Mouse (Mus musculus) neutrophil, adult 59 days (primary cell): ENCODE data around the gene Magoh. TPM values are rescaled to one million over a fixed set of nuclear protein-coding genes. Genes with fewer than 3 reads are reported as not detected.

ENCODE experiments used
- total RNA-seq, 2 experiments: library from RNA; stranded (reverse); gene quantifications; 1 replicate in 1 of 2; 2 replicates in 1 of 2; pipeline ENCODE4 v1.2.4; 2023

Magoh gene
- total RNA-seq: 10 to 100 TPM; 78.1 to 85.6 TPM

GRCm38 (mm10) chr4:107879254-107880050 is at the start of gene Magoh:
Gene Magoh, plus strand, starts transcription at chr4:107879755.

GRCm38 (mm10) chr4:107889731-107890432 is 10.3 kb downstream of the Magoh start, which contains the start of gene 0610037L13Rik:
Gene 0610037L13Rik, plus strand, starts transcription at chr4:107889813.

GRCm38 (mm10) chr4:107923145-107923802 is 43.7 kb downstream of the Magoh start, which contains the start of gene Cpt2:
Gene Cpt2, minus strand, starts transcription at chr4:107923610.

Other genes with a start within 250 kb of the Magoh start
- not detected for gene Dmrtb1, start 195.5 kb upstream of the Magoh start, total RNA-seq
- 10 to 100 TPM; 20.2 to 23.9 TPM for gene Lrp8, start 77.5 kb upstream of the Magoh start, total RNA-seq
- gene 0610037L13Rik, start 10.1 kb downstream of the Magoh start, total RNA-seq: 10 to 100 TPM; 23.4 to 27.4 TPM
- 10 to 100 TPM; 12.0 to 18.1 TPM for gene Cpt2, start 43.9 kb downstream of the Magoh start, total RNA-seq
- not detected for gene Slc1a7, start 88.6 kb downstream of the Magoh start, total RNA-seq
- under 1 TPM; 0.38 to 0.75 TPM for gene Podn, start 216.7 kb downstream of the Magoh start, total RNA-seq